Mouse (Mus musculus) kidney, postnatal 14 days (tissue): Measurements from ENCODE around the gene Donson.

Experiments
- DNase-seq: peaks from one replicate; pipeline ENCODE4 v3.0.0; 2022; ENCODE audit warnings: mixed read lengths

Gene Donson

DNA sequence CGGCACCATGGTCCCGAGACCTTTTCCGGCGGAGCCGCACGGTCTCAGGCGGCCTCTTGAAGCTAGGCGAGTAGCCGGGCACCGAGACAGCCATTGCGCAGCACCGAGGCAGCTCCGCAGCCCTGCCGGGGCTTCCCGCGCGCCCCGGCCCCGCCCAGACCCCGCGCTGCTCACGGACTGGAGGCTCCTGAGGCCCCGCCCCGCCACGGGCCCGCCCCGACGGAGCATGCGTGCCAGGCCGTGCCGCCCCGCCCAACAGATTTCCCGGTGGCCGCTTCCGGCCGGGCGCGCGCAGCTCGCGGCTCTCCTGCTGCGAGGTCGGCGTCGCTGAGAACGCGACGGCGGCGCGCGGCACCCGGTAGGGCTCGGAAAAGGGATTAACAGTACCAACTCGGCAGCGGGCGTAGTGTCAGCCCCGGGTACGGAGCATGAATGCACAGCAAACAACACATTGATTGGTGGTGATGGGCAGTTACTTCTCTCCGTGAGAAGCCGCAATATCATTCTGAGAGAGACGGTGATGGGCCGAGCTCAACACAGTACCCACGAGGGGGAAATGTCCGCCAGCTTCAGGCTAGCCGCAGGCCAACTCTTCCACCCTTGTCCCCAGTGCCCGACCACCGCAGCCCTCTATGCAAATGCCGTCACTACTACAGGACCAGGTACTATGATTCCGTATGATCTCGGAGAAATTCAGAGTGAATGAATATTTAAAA is at the start of gene Donson:
Donson (minus strand) TSS at position 152 of the 716 bp plus-strand sequence.
- DNase-seq = peak; percentile 97

DNA sequence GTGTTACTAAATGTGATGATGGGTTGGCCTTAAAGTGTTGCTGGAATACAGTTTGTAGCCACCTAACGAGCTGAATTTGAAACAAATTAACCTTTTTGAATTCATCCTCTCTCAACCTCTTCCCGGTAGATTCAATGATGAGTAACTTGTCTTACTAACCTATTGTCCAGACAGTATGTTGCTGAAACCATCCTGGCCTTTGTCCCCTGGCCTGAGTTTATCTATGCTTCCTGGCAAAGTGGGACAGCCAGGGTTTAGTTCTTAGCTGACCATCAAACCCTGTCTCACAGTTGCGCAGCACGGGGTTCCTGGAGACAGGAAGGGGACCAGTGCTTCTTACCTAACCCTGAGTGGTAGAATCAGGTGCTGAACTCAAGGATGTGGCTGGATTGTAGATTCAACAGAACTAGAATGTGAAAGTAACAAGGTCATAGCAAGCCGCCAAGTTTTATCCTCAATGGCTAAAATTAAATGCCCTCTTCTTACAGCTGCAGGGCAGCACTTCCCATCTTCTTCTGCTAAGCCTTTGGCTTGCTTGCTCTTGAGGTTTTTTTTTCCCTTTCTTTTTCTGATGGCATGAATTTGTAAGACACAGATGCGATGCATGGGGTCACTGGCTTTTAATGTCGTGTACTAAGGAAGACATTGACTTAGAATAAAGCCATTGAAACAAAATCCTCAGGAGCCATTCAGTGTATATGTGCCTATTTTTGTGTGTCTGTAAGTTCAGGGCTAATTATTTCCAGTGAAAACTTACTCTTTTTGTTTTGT is 47.7 kb upstream of the Donson start:
- DNase-seq = no peak

DNA sequence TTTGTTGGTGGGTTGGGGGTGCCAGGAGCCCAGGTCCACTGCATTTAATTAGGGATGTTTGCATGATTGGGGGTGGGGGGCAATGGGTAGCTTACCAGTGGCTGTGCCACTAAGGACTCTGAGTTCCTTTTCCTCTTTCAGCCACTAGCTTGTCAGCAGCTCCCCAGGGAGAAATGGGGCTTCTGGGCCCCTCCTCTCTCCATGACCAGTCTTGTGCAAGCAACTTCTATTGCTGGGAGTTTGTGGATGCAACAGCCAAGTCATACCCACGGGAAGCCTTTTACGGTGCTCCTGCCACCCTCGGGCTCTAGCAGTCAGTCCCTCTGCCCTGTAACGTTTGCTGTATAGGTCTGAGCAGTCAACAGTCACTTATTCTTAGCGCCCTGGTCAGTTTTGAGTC is 46.2 kb upstream of the Donson start:
- no peak for DNase-seq

- DNase-seq = no peak
These were observed 44.2 kb upstream of the Donson start for GRCm38 (mm10) chr16:91732816-91733215.

DNA sequence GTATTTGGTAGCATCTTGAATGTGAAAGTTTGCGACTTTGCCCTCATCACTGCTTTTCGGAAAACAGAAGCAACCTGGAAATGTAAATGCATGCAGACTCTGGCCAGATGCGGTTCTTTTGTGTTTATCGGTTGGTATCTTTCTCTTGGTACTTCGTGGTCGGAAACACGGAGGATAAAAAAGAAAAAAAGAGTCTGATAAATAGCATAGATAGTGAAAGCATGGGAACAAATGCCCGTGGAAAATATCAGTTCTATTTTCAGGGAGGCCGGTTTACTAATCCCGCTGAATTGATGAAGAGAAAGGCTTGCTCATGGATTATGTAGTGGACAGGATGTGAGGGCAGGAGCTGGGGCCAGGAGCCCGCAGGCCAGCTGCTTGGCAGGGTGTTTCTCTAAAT is 41.9 kb upstream of the Donson start:
- peak; percentile 27 for DNase-seq

DNA sequence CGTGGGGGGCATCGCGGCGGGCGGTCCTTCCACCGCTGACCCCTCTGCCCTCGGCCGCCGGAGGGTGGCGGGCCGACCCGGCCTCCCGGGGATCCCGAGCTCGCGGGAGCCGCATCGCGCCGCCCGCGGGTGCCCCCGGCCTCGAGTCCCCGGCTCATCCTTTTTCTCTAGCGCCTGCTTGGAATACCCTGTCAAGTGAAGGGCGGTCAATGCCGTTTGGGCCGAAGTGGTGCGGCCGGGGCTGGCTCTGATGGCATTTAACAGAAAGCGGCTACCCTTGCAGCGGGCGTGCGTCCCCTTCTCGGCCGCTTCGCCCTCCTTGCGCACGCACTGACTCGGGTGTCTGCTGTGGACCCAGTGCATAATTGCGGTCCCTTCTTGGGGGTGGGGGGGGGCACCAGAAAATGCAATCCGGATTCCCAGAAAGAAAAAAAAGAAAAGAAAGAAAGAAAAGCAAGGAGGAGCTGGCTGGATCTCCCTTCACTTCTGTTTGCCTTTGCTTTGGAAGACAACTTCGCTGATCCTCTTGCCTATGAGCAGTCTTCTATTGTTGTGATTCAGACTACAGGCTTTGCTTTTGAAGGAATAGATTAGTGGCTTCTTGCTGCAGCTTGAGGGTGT is 41.4 kb upstream of the Donson start:
- DNase-seq = peak; percentile 54

GRCm38 (mm10) chr16:91729066-91729482 is 40.5 kb upstream of the Donson start, which contains the start of gene Itsn1:
Gene Itsn1 (plus strand): TSS chr16:91729281.
- peak; percentile 99 for DNase-seq

DNA sequence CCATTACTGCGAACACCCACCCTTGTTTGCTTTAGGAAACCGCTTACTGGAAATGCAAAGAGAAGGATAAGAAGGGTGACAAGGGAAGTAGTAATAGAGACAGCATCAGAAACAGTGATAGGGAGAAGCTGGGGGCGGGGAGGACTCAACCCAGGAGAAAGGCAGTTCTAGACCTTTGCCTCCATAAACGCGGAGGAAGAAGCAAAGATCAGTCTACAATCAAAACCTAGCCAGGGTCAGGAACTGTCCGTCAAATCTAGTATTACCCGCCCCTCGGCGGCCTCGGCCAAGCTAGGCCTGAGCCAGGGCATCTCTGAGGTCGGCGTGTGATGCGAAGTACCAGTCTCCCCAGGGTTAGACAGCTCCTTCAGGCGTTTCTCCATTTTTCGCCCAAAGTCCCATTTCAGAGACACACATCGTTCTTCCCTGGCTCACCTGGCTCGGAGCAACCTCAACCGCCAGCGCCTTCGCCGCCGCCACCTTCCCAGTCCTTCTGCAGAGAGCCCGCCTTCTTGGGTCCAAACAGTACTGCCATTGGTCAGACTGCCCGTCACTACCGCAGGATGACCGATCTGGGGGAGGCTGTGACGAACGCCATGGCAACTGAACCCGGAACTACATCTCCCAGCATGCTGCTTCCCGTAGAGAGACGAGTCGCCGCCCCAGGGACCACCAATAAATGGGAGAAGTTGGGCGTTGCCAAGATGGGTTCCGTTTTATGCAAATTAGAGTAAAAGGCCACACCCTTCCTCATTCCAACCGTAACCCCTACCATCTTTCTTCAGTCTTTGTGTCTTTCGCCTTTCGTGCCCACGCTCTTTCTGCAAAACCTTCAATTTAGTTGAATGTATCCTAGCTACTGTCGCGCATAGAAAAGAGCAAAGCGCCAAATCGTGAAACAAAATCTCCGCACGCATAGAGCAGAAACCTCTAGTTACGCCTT is 39.8 kb upstream of the Donson start, which contains the start of gene Cryzl1:
Cryzl1 (minus strand) TSS at position 853 of the 943 bp plus-strand sequence.
- DNase-seq = peak; percentile 99

DNA sequence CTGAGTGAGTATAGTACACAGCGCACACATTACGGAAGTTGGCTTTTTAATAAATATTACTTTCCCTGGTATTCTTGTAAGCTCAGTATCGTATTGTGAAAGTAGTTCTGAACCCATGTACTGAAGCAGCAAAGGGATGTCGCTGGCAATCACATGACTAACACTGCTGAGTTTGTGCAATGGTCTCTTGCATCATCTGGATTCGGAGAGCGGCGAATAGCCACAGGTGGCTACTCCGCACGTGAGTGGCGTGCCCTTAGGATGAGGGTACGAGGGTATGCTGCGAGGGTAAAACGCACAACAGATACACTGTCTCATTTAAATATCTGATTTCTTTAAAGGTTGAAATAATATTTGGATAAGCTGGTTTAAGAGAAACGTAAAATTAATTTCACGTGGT is 38.9 kb upstream of the Donson start:
- DNase-seq = no peak

DNA sequence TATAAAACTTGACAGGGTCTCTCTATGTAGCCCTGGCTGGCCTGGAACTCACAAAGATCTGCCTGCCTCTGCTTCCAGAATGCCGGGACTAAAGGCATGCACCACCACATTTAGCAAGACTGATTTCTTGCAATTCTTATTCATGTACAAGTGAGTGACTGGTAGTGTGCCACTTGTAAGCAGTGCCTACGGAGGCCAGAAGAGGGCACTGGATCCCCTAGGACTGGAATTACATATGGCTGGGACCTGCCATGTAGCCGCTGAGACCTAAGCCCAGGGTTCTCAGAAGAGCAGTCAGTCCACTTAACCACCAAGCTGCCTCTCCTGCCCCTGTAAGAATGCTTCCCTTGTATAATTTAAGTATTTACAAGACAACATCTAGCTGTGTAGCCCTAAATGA is 35.7 kb upstream of the Donson start:
- DNase-seq = peak; percentile 62

DNA sequence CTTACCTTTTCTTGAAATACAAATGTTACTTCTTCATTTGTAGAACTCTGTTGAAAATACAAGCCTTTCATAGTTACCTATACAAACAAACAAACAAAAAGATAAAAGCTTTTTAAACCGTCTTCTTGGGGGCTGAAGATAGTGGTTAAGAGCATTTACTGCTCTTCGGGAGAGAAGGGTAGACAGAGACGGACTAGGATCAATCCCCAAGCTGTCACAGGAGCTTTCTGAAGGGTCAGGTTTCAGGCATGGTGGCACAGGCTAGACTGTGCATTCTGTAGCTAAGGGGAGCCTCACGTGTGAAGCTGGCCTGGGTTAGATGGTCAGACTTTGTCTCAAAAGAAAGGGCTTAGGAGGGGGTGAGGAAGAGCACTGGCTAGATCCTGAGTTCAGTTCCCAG is 28.8 kb upstream of the Donson start:
- DNase-seq = no peak

DNA sequence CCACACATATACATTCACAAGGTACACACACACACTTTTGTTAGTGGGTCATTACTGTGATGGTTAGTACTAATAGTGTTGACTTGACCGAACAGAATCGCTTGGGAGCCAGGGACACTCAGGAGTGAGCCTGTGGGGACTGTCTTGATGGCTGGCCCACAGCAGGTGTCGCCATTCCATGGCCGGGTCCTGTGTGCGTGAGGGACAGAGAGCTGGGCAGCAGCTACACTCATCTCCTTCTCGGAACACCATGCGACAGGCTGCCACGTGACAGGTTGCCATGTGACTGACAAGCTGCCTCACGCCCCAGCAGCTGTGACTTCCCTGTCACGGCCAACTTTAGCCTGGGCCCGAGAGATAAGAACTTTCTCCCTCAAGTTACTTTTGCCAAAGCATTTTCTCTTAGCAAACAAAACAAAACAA is 28.4 kb upstream of the Donson start:
- DNase-seq = no peak

GRCm38 (mm10) chr16:91710241-91710640 is 21.7 kb upstream of the Donson start:
- DNase-seq = no peak

DNA sequence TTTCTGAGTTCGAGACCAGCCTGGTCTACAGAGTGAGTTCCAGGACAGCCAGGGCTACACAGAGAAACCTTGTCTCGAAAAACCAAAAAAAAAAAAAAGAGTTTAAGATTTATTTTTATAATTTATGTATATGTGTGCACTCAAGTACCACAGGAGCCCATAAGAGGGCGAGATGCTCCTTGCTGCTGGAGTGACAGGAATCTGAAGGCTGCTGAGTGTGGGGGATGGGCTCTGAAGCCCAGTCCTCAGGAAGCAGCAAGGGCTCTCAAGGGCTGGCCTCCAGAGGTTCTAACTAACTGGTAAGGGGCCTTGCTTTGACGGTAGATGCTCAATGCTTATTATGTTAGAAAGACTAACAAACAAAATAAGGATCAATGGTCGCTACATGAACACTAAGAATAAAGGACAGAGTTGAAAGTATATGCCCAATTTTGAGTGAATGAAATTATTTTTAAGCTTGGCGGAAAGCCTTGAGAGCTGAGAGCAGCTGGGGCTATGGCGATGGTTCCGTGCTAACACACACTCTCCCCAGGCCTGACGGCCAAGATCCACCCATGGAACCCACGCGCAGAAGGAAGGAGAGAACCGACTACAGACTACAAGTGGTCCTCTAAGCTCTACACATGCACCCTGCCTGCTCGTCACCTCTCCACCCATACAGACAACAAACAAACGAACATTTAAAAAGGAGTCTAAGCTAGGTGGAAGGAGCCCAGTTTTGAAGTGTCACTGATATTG is 16.2 kb upstream of the Donson start:
- DNase-seq = no peak

GRCm38 (mm10) chr16:91702771-91703188 is 14.2 kb upstream of the Donson start:
- DNase-seq = no peak

GRCm38 (mm10) chr16:91701908-91702307 is 13.3 kb upstream of the Donson start:
- DNase-seq = peak; percentile 38

DNA sequence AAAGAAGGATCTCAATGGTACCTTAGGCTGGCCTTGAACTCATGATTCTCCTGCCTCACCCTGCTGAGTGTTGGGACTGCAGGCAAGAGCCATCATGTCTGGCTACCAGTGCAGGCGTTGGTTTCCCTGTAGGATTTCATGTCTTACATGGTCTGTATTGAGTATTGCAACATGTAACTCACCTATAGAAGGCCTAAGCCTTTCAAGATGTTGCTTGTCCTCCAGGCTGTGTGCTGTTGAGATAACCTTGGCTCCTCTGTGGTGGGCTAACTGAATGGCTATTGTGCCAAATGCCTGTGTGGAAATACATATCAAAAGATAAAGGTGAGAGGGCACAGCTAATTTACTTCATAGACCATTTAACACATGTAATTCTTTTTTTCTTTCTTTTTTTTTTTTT is 10.4 kb upstream of the Donson start:
- no peak for DNase-seq

- DNase-seq = peak; percentile 31
These were observed 6.7 kb upstream of the Donson start for GRCm38 (mm10) chr16:91695108-91695755.

DNA sequence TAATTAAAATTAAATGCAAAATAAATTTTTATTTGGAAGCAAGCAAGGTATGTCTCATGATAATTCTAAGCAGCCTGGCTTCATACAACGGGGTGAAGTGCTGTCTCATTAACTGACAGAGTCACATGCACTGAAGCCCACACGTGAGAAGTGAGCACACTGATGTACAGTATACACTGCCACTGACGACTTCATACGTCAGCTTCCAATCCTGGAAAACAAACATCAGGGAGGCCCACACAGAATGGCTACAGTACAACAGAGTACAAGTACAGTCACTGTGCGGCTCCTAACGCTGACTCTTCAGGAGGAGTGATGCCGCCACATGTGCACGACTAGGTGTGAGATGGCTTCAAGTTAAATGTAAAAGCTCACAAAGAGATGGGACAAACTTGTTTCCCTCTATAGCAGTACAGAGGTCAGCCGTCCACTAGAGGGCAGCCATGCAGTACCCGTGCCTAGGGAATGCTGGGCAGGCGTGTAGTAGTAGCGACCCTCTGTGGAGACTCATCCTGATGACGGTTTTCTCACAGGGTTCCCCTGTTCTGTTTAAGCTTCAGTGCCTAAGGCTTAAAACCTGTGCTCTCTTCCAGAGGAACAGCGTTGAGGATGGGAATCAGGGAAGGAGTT is 6.0 kb upstream of the Donson start:
- peak; percentile 79 for DNase-seq

GRCm38 (mm10) chr16:91689791-91690190 is 1.2 kb upstream of the Donson start:
- DNase-seq = no peak
